Mouse (Mus musculus) lung, postnatal 0 days (tissue): ENCODE results near the gene Vmn2r77.

Experiments used
- CTCF ChIP-seq: IDR thresholded peaks from 2 replicates; pipeline ENCODE4 v1.5.1; 2016; ENCODE audit warnings: antibody characterized with exemption, mild to moderate bottlenecking
- EP300 ChIP-seq: IDR thresholded peaks from 2 replicates; pipeline ENCODE4 v1.6.1; 2016; ENCODE audit warnings: antibody characterized with exemption, mild to moderate bottlenecking, control low read depth

DNA sequence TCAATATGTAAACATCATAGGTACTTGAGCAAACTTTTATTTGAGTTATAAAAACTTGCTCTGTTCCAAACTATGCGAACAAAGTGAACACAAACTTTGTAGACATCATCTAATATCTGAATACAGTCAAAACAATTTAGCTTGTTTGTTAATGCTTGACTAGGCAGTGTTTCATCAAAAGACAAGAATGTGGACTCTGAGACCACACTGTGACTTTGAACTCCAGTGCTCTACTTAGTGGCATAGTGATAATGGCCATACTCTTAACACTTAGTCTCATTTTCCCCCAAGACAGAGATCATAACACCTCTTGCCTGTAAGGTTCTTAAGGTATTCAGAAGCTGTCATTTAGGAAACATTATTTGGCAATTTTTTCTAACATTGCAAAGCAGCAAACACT lies 34.1 kb upstream of the Vmn2r77 start:
- no peak for TF ChIP-seq CTCF
- no peak for TF ChIP-seq EP300
